Mouse (Mus musculus) C2C12 (cell line): ENCODE measurements around the gene Rpl18a.

ENCODE experiments used
- CEBPB ChIP-seq: IDR thresholded peaks from one replicate; pipeline ENCODE4 v1.6.1; 2011; ENCODE audit warnings: low read depth, mild to moderate bottlenecking, control low read depth, moderate library complexity
- CTCF ChIP-seq: IDR thresholded peaks from one replicate; pipeline ENCODE4 v1.5.1; 2011; ENCODE audit not compliant: control insufficient read depth, insufficient read depth, insufficient read length
- FOSL1 ChIP-seq: IDR thresholded peaks from one replicate; pipeline ENCODE4 v1.8.0; 2011; ENCODE audit warnings: mild to moderate bottlenecking, low read length; ENCODE audit not compliant: poor library complexity, insufficient read depth, severe bottlenecking
- MAX ChIP-seq: IDR thresholded peaks from one replicate; pipeline ENCODE4 v1.6.1; 2011; ENCODE audit warnings: mild to moderate bottlenecking, control low read depth
- MYOD1 ChIP-seq: IDR thresholded peaks from one replicate; pipeline ENCODE4 v1.6.1; 2011; ENCODE audit warnings: low read depth; ENCODE audit not compliant: control insufficient read depth, insufficient read length
- MYOG ChIP-seq: IDR thresholded peaks from one replicate; pipeline ENCODE4 v1.6.1; 2011; ENCODE audit not compliant: control insufficient read depth, insufficient read length; ENCODE audit errors: extremely low read depth
- USF1 ChIP-seq: IDR thresholded peaks from one replicate; pipeline ENCODE4 v1.6.1; 2011; ENCODE audit warnings: low read depth, mild to moderate bottlenecking, control low read depth, moderate library complexity

DNA sequence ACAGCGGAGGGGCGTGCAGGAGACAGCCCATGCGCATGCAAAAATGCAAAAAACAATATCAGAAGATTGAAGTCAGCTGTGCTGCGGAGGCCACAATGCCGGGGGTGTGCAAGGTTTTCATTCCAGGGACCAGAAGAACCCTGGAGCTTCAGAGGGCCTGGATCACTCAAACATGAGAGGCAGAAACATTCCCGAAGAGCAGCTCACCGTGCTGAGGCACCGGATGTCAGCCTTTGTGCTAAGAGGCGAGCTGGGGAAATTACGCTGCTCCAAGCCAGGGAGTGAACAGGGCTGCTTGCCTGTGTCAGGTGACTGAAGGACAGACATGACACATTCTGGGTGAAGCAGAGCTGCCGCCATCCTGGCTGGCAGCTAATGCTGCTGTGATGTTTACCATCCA is 16.7 kb downstream of the Rpl18a start:
- TF ChIP-seq CTCF (no peak), USF1 (peak; percentile 47), FOSL1 (no peak), MAX (no peak), MYOG (no peak), CEBPB (no peak), MYOD1 (no peak)
